In genomic region chr14:72342181-72342580, GRCm38 (mm10) we compare ENCODE assay signal across 13 mouse cellular contexts.
DNase-seq lines count a peak whose midpoint lies in the region; ATAC-seq lines count a peak whose summit lies in the region.
"Had no signal": no experiment of that assay in that cellular context is flagged by ENCODE, and none has a peak within 500 bp of the region (broad histone marks: within the 10 kb centered on the region; RNA-seq: fewer than 3 reads in every experiment).

No protein-coding gene starts in this region.

- no peaks in the 10 kb centered on the region for H3K27me3 ChIP-seq in forebrain, embryonic 12.5 days
- no peaks in the 10 kb centered on the region for H3K27me3 ChIP-seq in forebrain, embryonic 11.5 days (ENCODE audit: control insufficient read depth, insufficient read depth, low read length)
- no peaks in the 10 kb centered on the region for H3K27me3 ChIP-seq in embryonic facial prominence, embryonic 13.5 days
- H3K27me3 ChIP-seq: embryonic facial prominence, embryonic 15.5 days; heart, embryonic 13.5 days; limb, embryonic 12.5 days had no signal

- H3K9ac ChIP-seq in forebrain, embryonic 12.5 days, result no peak overlapping the region
- H3K9ac ChIP-seq in forebrain, embryonic 11.5 days (ENCODE audit: low read length), result no peak overlapping the region
- H3K9ac ChIP-seq in embryonic facial prominence, embryonic 13.5 days, result no peak overlapping the region
- H3K9ac ChIP-seq: embryonic facial prominence, embryonic 15.5 days; heart, embryonic 13.5 days; limb, embryonic 12.5 days had no signal

- DNase-seq in forebrain, embryonic 11.5 days (ENCODE audit: low spot score), result no peak
- peak; percentile 14 to 17 for DNase-seq in kidney, postnatal 4 days
- DNase-seq in kidney, adult 18-20 months, result no peak
- DNase-seq in lung, postnatal 14 days, result peak; percentile 1
- DNase-seq in ovary, adult 18-20 months (ENCODE audit: low spot score), result no peak
- no peak for DNase-seq in left cerebral cortex, adult 9 months (ENCODE audit: low spot score in 2 of 2)
- DNase-seq: cerebellum, adult 2 months; right cerebral cortex, postnatal 14 days had no signal

- no peak overlapping the region for H3K4me3 ChIP-seq in forebrain, embryonic 12.5 days (replicated peaks)
- H3K4me3 ChIP-seq in forebrain, embryonic 11.5 days (ENCODE audit: low read depth, low read length), result no peak overlapping the region
- H3K4me3 ChIP-seq in embryonic facial prominence, embryonic 13.5 days, result no peak overlapping the region
- H3K4me3 ChIP-seq: embryonic facial prominence, embryonic 15.5 days; heart, embryonic 13.5 days; limb, embryonic 12.5 days had no signal

- peak overlapping the region; percentile 2; the same call in 1 of the 2 replicates for H3K4me2 ChIP-seq in forebrain, embryonic 12.5 days
- no peak overlapping the region for H3K4me2 ChIP-seq in forebrain, embryonic 11.5 days (ENCODE audit: low read depth, low read length, severe bottlenecking)
- peak overlapping the region; percentile 2 for H3K4me2 ChIP-seq in embryonic facial prominence, embryonic 13.5 days
- H3K4me2 ChIP-seq: embryonic facial prominence, embryonic 15.5 days; heart, embryonic 13.5 days; limb, embryonic 12.5 days had no signal

- no peaks in the 10 kb centered on the region for H3K36me3 ChIP-seq in forebrain, embryonic 12.5 days (replicated peaks)
- H3K36me3 ChIP-seq in forebrain, embryonic 11.5 days (ENCODE audit: control insufficient read depth, insufficient read depth, low read length), result no peaks in the 10 kb centered on the region
- no peaks in the 10 kb centered on the region for H3K36me3 ChIP-seq in embryonic facial prominence, embryonic 13.5 days
- H3K36me3 ChIP-seq: embryonic facial prominence, embryonic 15.5 days; heart, embryonic 13.5 days; limb, embryonic 12.5 days had no signal

- no peak overlapping the region for H3K27ac ChIP-seq in forebrain, embryonic 12.5 days
- H3K27ac ChIP-seq in forebrain, embryonic 11.5 days (ENCODE audit: low read depth, low read length), result no peak overlapping the region
- H3K27ac ChIP-seq in embryonic facial prominence, embryonic 13.5 days, result no peak overlapping the region
- H3K27ac ChIP-seq: embryonic facial prominence, embryonic 15.5 days; heart, embryonic 13.5 days; limb, embryonic 12.5 days had no signal

- H3K4me1 ChIP-seq in forebrain, embryonic 12.5 days, result peaks cover 9% of the 10 kb centered on the region; the same call in 1 of the 2 replicates
- no peaks in the 10 kb centered on the region; the same call in 1 of the 2 replicates for H3K4me1 ChIP-seq in forebrain, embryonic 11.5 days (replicated peaks; ENCODE audit: control insufficient read depth, insufficient read depth, low read length)
- peaks cover 11% of the 10 kb centered on the region for H3K4me1 ChIP-seq in embryonic facial prominence, embryonic 13.5 days
- H3K4me1 ChIP-seq: heart, embryonic 13.5 days had no signal

- no peak for ATAC-seq in forebrain, embryonic 12.5 days (ENCODE audit: low FRiP score)
- no peak for ATAC-seq in forebrain, embryonic 11.5 days (replicated peaks; ENCODE audit: low FRiP score)
- ATAC-seq in embryonic facial prominence, embryonic 13.5 days (ENCODE audit: insufficient number of reproducible peaks, insufficient read depth, low FRiP score, low TSS enrichment, low read depth), result no peak

- WGBS in forebrain, embryonic 12.5 days, result 52% methylated on average over 5 of the region's 5 CpGs
- 62% methylated on average over 5 of the region's 5 CpGs for WGBS in forebrain, embryonic 11.5 days
- 47% methylated on average over 5 of the region's 5 CpGs for WGBS in embryonic facial prominence, embryonic 13.5 days

- H3K9me3 ChIP-seq in forebrain, embryonic 12.5 days, result no peaks in the 10 kb centered on the region
- no peaks in the 10 kb centered on the region for H3K9me3 ChIP-seq in forebrain, embryonic 11.5 days (ENCODE audit: control insufficient read depth, low read length)
- H3K9me3 ChIP-seq in embryonic facial prominence, embryonic 13.5 days, result no peaks in the 10 kb centered on the region
- H3K9me3 ChIP-seq: embryonic facial prominence, embryonic 15.5 days; heart, embryonic 13.5 days; limb, embryonic 12.5 days had no signal

Comparison
In these comparisons a context has a peak if more than half of its experiments do, and no peak if none do; other contexts are left out.
1. DNase-seq: peak in kidney, postnatal 4 days (2 of 2) and lung, postnatal 14 days (single experiment); none in forebrain, embryonic 11.5 days (single experiment), kidney, adult 18-20 months (single experiment), ovary, adult 18-20 months (single experiment) and left cerebral cortex, adult 9 months (0 of 2).